8 mouse cellular contexts compared by ENCODE assay signal in the genomic region with DNA sequence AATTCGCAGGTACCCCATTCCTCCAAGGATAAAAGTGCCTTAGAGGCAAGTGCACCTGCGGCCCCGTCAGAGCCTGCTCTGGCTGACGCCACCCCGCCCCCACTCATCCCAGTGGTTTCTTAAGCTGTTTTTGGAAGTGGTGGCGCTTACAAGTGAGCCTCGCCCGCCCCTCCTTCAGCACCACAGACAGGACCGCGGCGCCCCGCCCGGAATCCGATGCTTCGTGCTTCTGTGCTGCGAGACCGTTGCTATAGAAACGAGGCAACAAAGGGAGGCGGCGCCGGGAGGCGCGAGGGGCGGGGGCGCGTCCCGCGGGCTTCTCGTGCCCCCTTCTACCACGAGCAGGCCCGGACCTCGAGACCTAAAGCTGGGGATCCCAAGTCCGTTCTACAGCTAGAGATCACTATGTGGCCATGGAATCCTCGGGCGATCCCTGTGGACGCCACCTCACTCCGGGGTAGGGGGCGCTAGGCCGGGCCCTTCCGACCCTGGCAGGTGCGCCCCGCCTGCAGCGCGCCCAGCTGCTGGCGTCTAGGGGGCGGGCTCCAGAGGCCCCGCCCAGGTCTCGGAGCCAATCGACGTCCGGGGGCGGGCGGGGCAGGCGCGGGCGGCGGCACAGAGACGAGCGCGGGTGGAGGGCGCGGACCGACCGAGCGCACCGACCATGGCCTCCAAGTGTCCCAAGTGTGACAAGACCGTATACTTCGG. TPM values are rescaled to one million over a fixed set of nuclear protein-coding genes. Genes with fewer than 3 reads are reported as not detected.
A peak's percentile ranks its signal among the peaks of the same experiment; 100 is the strongest.
DNase-seq lines count a peak whose midpoint lies in the region; ATAC-seq lines count a peak whose summit lies in the region.

A gene (plus strand): TSS at position 329 of the 708 bp plus-strand sequence.

- peak; percentile 81 for ATAC-seq in embryonic facial prominence, embryonic 15.5 days (ENCODE audit: insufficient number of reproducible peaks, low FRiP score, low TSS enrichment, low read depth)
- peak; percentile 72 for ATAC-seq in limb, embryonic 12.5 days (ENCODE audit: insufficient number of reproducible peaks, insufficient read depth, low FRiP score, low TSS enrichment, low read depth)
- ATAC-seq in midbrain, embryonic 15.5 days (replicated peaks), result peak; percentile 88

- peak within 1 kb of the TSS; percentile 58 for H3K4me3 ChIP-seq in embryonic facial prominence, embryonic 15.5 days (replicated peaks)
- peak within 1 kb of the TSS; percentile 52 for H3K4me3 ChIP-seq in limb, embryonic 12.5 days (replicated peaks)
- H3K4me3 ChIP-seq in midbrain, embryonic 15.5 days, result peak within 1 kb of the TSS; percentile 71

- peaks cover 51% of the 10 kb centered on the region for H3K4me1 ChIP-seq in embryonic facial prominence, embryonic 15.5 days
- peaks cover 46% of the 10 kb centered on the region for H3K4me1 ChIP-seq in limb, embryonic 12.5 days (replicated peaks)
- H3K4me1 ChIP-seq in midbrain, embryonic 15.5 days, result peaks cover 41% of the 10 kb centered on the region

- H3K9ac ChIP-seq in embryonic facial prominence, embryonic 15.5 days, result peak within 1 kb of the TSS; percentile 44
- peak within 1 kb of the TSS; percentile 52 for H3K9ac ChIP-seq in limb, embryonic 12.5 days (replicated peaks)
- H3K9ac ChIP-seq in midbrain, embryonic 15.5 days, result peak within 1 kb of the TSS; percentile 65

- H3K9me3 ChIP-seq in embryonic facial prominence, embryonic 15.5 days (replicated peaks), result no peaks in the 10 kb centered on the region
- H3K9me3 ChIP-seq in limb, embryonic 12.5 days, result no peaks in the 10 kb centered on the region
- H3K9me3 ChIP-seq in midbrain, embryonic 15.5 days, result no peaks in the 10 kb centered on the region

- H3K4me2 ChIP-seq in embryonic facial prominence, embryonic 15.5 days (replicated peaks), result peak within 1 kb of the TSS; percentile 91
- H3K4me2 ChIP-seq in limb, embryonic 12.5 days, result peak within 1 kb of the TSS; percentile 76
- peak within 1 kb of the TSS; percentile 62 for H3K4me2 ChIP-seq in midbrain, embryonic 15.5 days

- peak within 1 kb of the TSS; percentile 77 for H3K27ac ChIP-seq in embryonic facial prominence, embryonic 15.5 days (replicated peaks)
- H3K27ac ChIP-seq in limb, embryonic 12.5 days, result no peak within 1 kb of the TSS
- H3K27ac ChIP-seq in midbrain, embryonic 15.5 days, result peak within 1 kb of the TSS; percentile 84

- peak; percentile 89 for DNase-seq in ovary, postnatal 36 days (ENCODE audit: low spot score)
- DNase-seq in ovary, postnatal 14 days (ENCODE audit: low spot score), result no peak
- DNase-seq in heart, adult 8-10 months (ENCODE audit: low spot score), result peak; percentile 93
- DNase-seq in kidney, adult 8-10 months, result peak; percentile 82 to 84
- DNase-seq in spleen, postnatal 4 days (ENCODE audit: low spot score in 2 of 2), result peak; percentile 82 to 89

- H3K36me3 ChIP-seq in embryonic facial prominence, embryonic 15.5 days, result peaks cover 33% of the 10 kb centered on the region
- peaks cover 39% of the 10 kb centered on the region for H3K36me3 ChIP-seq in limb, embryonic 12.5 days
- H3K36me3 ChIP-seq in midbrain, embryonic 15.5 days (replicated peaks), result peaks cover 25% of the 10 kb centered on the region

- under 1% methylated on average over 67 of the region's 68 CpGs for WGBS in embryonic facial prominence, embryonic 15.5 days
- under 1% methylated on average over 68 of the region's 68 CpGs for WGBS in limb, embryonic 12.5 days
- WGBS in midbrain, embryonic 15.5 days, result under 1% methylated on average over 61 of the region's 68 CpGs

- peaks cover 27% of the 10 kb centered on the region for H3K27me3 ChIP-seq in embryonic facial prominence, embryonic 15.5 days
- H3K27me3 ChIP-seq in limb, embryonic 12.5 days, result peaks cover 57% of the 10 kb centered on the region
- no peaks in the 10 kb centered on the region for H3K27me3 ChIP-seq in midbrain, embryonic 15.5 days (replicated peaks)

RNA-seq across cellular contexts. Expression of the gene that starts here (rescaled TPM):
- polyA plus RNA-seq in embryonic facial prominence, embryonic 15.5 days (2015; fragmentation: Nextera tagmentation; extraction: Ambion mirVana), result 150 and 162 TPM in 2 replicates
- total RNA-seq in heart, adult 8-10 months (2022), result 1,000 to 10,000 TPM; 1,612 to 1,913 (median 1,690) TPM
- 51.4 and 53.7 TPM in 2 replicates for polyA plus RNA-seq in limb, embryonic 12.5 days (2016; fragmentation: Nextera tagmentation; extraction: Ambion mirVana)
- 370 and 393 TPM in 2 replicates for polyA plus RNA-seq in midbrain, embryonic 15.5 days (2015; fragmentation: Nextera tagmentation; extraction: Ambion mirVana)
